Mouse (Mus musculus): ENCODE measurements around the gene Usp12.

Usp12 gene

DNA sequence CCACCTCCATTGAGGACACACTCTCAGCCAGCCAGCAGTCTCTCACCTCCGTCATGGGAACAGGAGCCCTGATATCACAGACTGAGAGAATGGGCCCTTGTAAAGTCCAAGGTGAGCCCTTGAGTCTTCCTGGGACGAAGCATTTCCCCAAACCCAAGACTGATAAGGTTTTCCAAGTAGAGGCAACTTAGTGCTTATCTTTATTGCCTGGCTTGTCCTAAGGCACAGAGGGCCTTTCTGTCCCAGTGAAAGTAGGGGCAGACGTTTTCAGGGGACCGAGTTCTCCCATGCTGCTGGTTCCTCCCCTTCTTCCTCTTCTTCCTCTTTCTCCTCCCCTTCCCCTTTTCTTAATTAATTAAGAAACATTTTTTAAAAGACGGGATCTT is 101.8 kb downstream of the Usp12 start:
- no peak for DNase-seq (ENCODE audit: low read depth, low spot score)

DNA sequence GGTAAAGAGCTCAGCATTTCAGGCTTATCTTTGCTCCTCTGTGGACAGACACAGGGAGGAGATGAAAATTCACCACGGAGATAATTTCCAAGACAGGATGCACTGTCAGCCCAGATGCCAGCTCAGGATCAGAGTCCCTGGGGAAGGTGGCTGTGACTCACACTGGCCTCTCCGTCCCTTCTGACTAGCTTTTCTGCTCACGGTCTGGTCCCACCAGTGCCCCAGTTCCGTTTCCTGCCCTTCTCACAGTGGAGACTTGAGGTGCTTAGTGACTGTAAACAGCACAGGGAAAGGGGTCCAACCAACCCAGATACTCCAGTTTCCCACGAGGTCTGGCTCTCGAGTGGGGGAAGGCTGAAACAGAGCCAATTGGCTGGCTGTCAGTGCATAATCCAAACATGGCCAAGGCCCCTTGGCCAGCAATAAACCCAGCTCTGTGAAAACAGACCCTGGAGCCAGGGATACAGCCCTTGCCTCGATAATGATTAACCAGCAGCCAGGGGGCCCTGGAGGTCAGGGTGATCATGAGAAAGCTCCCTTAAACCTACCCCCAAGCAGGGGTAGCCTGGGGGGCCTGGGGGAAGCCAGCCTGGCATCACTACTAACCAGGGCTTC is 102.3 kb downstream of the Usp12 start:
- DNase-seq (ENCODE audit: low read depth, low spot score) = peak; percentile 10

DNA sequence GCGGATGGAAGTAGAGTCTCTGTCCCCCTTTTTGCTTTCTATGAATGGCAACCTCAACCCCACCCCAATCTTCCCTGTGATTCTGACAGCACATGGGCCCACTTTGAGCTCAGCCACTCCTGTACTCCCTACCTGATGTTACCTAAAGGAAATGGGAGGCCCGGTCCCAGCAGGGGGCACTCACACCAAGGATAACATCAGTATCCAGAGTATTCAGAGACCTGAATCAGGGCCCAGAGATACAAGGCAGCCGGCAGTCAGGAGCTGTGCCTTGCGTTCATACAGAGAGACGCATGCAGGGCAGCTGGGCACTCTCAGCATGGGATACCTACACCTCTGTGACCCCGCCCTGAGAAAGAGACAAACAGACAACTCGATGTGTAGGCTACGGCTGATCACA is 103.1 kb downstream of the Usp12 start:
- DNase-seq (ENCODE audit: low read depth, low spot score) = no peak

DNA sequence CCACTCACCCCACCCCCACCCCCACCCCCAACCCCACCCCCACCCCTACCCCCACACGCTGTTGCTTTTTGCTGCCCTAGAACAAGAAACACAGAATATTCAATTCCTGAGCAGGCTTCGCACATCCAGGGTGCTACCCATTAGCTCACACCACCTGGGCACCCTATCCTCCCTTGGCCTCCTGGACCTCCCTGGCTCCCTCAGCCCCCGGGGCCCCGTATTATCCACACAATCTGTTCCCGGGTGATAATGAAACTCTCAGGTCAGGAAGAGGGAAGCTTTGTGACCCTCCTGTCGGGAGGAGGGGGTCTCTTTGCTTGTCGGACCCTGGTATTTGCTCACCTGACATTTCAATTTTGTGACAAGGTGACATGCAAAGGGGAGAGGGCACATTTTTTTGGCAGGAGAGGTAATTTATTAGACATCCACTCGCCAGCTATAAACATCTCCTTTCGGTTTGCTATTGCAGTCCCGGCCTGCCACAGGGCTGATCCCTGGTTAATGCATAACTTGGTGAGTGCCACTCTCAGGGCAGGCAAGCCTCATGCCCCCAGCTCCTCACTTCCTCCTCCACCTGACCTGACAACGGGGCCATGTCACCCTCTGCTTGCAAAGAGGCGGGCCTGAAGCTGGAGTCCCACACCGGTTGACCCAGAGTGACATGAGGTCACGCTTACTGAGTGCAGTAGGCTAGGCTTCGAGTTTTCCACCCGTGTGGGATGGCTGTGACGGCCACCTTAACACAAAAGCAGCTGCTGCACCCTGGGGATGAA is 107.1 kb downstream of the Usp12 start:
- no peak for DNase-seq (ENCODE audit: low read depth, low spot score)

DNA sequence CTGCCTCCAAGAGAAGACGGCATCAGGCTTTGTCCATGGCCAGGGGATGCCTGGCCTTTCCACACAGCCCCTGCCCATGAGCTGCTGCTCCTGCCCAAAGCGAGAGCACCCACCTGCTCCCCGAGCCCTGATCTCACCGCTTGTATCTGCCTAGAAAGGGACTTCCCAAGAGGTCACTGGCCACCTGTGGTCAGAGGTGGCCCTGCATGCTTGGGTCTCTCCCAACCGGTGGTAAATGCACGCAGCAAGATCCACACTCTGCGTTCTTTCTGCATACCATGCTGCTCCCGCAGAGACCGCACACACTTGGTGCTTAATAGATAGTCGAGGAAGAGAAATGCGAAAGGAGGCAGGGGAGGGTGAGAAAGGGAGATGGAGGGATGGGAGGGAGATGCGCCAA is 107.9 kb downstream of the Usp12 start:
- DNase-seq (ENCODE audit: low read depth, low spot score) = no peak
